Mouse (Mus musculus): ENCODE data around the gene Kcnc2. TPM values are rescaled to one million over a fixed set of nuclear protein-coding genes. Genes with fewer than 3 reads are reported as not detected.

Kcnc2 gene
- 2.2 TPM for polyA plus RNA-seq (2014; fragmentation: Illumina TruSeq; extraction: RNeasy Lipid Tissue Mini Kit (QIAGEN cat#74804); ENCODE audit: low read depth, low replicate concordance)

GRCm38 (mm10) chr10:112270887-112271802, at the start of gene Kcnc2:
Gene Kcnc2 (plus strand): TSS chr10:112271121.

Other genes with a start within 250 kb of the Kcnc2 start
- 2.4 TPM for gene Glipr1l1, start 210.9 kb upstream of the Kcnc2 start, polyA plus RNA-seq (2014; fragmentation: Illumina TruSeq; extraction: RNeasy Lipid Tissue Mini Kit (QIAGEN cat#74804); ENCODE audit: low read depth, low replicate concordance)
- gene Glipr1l2, start 187.8 kb upstream of the Kcnc2 start, polyA plus RNA-seq (2014; fragmentation: Illumina TruSeq; extraction: RNeasy Lipid Tissue Mini Kit (QIAGEN cat#74804); ENCODE audit: low read depth, low replicate concordance): 1.3 TPM
- 0.51 TPM for gene Glipr1l3, start 110.8 kb upstream of the Kcnc2 start, polyA plus RNA-seq (2014; fragmentation: Illumina TruSeq; extraction: RNeasy Lipid Tissue Mini Kit (QIAGEN cat#74804); ENCODE audit: low read depth, low replicate concordance)
- 1.3 TPM for gene Caps2, start 107.5 kb upstream of the Kcnc2 start, polyA plus RNA-seq (2014; fragmentation: Illumina TruSeq; extraction: RNeasy Lipid Tissue Mini Kit (QIAGEN cat#74804); ENCODE audit: low read depth, low replicate concordance)

Measured in adipose tissue, adult 10 weeks (tissue).